Mouse (Mus musculus): Measurements from ENCODE around the gene Timp3. TPM values are rescaled to one million over a fixed set of nuclear protein-coding genes. Genes with fewer than 3 reads are reported as not detected.

Gene Timp3
- polyA plus RNA-seq, 1 experiment from 2014 or later, result 18.0 TPM

- peaks cover 43% of the 10 kb centered on the region for H3K4me1 ChIP-seq
- peak overlapping the region; percentile 59; the same call in 1 of the 2 replicates for H3K9ac ChIP-seq
- no peak overlapping the region for H3K27ac ChIP-seq
- no peak for ATAC-seq (ENCODE audit: low FRiP score)
- H3K4me2 ChIP-seq, result peak overlapping the region; percentile 98
- no peaks in the 10 kb centered on the region for H3K9me3 ChIP-seq
- peak overlapping the region; percentile 48 for H3K4me3 ChIP-seq (replicated peaks)
- H3K36me3 ChIP-seq (replicated peaks), result no peaks in the 10 kb centered on the region
- 1% methylated on average over 10 of the region's 10 CpGs for WGBS
- H3K27me3 ChIP-seq, result peaks cover 23% of the 10 kb centered on the region
These were observed 932 bp downstream of the Timp3 start for GRCm38 (mm10) chr10:86301117-86301490.

GRCm38 (mm10) chr10:86301593-86302317, 1.6 kb downstream of the Timp3 start:
- H3K4me2 ChIP-seq, result peak overlapping the region; percentile 98
- peaks cover 23% of the 10 kb centered on the region for H3K27me3 ChIP-seq
- 33% methylated on average over 4 of the region's 4 CpGs for WGBS
- H3K27ac ChIP-seq, result no peak overlapping the region
- H3K4me1 ChIP-seq, result peaks cover 42% of the 10 kb centered on the region
- H3K4me3 ChIP-seq (replicated peaks), result peak overlapping the region; percentile 48
- 0 out of 2 replicates have a peak overlapping the region, but pooled peaks have one; percentile 59 for H3K9ac ChIP-seq
- H3K36me3 ChIP-seq (replicated peaks), result no peaks in the 10 kb centered on the region
- H3K9me3 ChIP-seq, result no peaks in the 10 kb centered on the region
- ATAC-seq (ENCODE audit: low FRiP score), result no peak

GRCm38 (mm10) chr10:86302318-86302648, 2.1 kb downstream of the Timp3 start:
- no peak for ATAC-seq (ENCODE audit: low FRiP score)
- Histone ChIP-seq H3K9me3 (no peaks in the 10 kb centered on the region), H3K27ac (no peak overlapping the region), H3K36me3 (replicated peaks) (no peaks in the 10 kb centered on the region), H3K4me3 (replicated peaks) (0 out of 2 replicates have a peak overlapping the region, but pooled peaks have one; percentile 48), H3K27me3 (peaks cover 23% of the 10 kb centered on the region), H3K4me2 (peak overlapping the region; percentile 98), H3K4me1 (peaks cover 42% of the 10 kb centered on the region), H3K9ac (no peak overlapping the region)
- 62% methylated on average over 4 of the region's 4 CpGs for WGBS

GRCm38 (mm10) chr10:86302761-86303494, 2.8 kb downstream of the Timp3 start:
- no peaks in the 10 kb centered on the region for H3K36me3 ChIP-seq (replicated peaks)
- peak overlapping the region; percentile 15 for H3K4me2 ChIP-seq
- H3K9me3 ChIP-seq, result no peaks in the 10 kb centered on the region
- 0 out of 2 replicates have a peak, but pooled peaks have one; percentile 7 for ATAC-seq (ENCODE audit: low FRiP score)
- H3K4me3 ChIP-seq (replicated peaks), result no peak overlapping the region
- peaks cover 23% of the 10 kb centered on the region for H3K27me3 ChIP-seq
- no peak overlapping the region for H3K27ac ChIP-seq
- peaks cover 42% of the 10 kb centered on the region for H3K4me1 ChIP-seq
- 15% methylated on average over 8 of the region's 8 CpGs for WGBS
- H3K9ac ChIP-seq, result no peak overlapping the region; the same call in 1 of the 2 replicates

GRCm38 (mm10) chr10:86303495-86303876, 3.3 kb downstream of the Timp3 start:
- Histone ChIP-seq H3K4me2 (peak overlapping the region; percentile 15; the same call in 1 of the 2 replicates), H3K9ac (no peak overlapping the region), H3K36me3 (replicated peaks) (no peaks in the 10 kb centered on the region), H3K4me3 (replicated peaks) (no peak overlapping the region), H3K9me3 (no peaks in the 10 kb centered on the region), H3K27me3 (peaks cover 18% of the 10 kb centered on the region), H3K27ac (no peak overlapping the region), H3K4me1 (peaks cover 42% of the 10 kb centered on the region)
- ATAC-seq (ENCODE audit: low FRiP score), result no peak
- WGBS, result 50% methylated on average over 2 of the region's 2 CpGs

- H3K4me1 ChIP-seq, result peaks cover 42% of the 10 kb centered on the region
- H3K9ac ChIP-seq, result no peak overlapping the region
- no peak overlapping the region for H3K4me3 ChIP-seq (replicated peaks)
- no peak for ATAC-seq (ENCODE audit: low FRiP score)
- no peak overlapping the region for H3K4me2 ChIP-seq
- no peaks in the 10 kb centered on the region for H3K9me3 ChIP-seq
- WGBS, result 0% methylated on average over 2 of the region's 2 CpGs
- no peak overlapping the region for H3K27ac ChIP-seq
- no peaks in the 10 kb centered on the region for H3K36me3 ChIP-seq (replicated peaks)
- peaks cover 14% of the 10 kb centered on the region for H3K27me3 ChIP-seq
These were observed 4.4 kb downstream of the Timp3 start for GRCm38 (mm10) chr10:86304583-86304982.

- no peak overlapping the region for H3K4me3 ChIP-seq (replicated peaks)
- no peak overlapping the region for H3K9ac ChIP-seq
- H3K9me3 ChIP-seq, result no peaks in the 10 kb centered on the region
- H3K27me3 ChIP-seq, result peaks cover under 1% of the 10 kb centered on the region; the same call in 1 of the 2 replicates
- H3K4me2 ChIP-seq, result no peak overlapping the region
- no peaks in the 10 kb centered on the region for H3K36me3 ChIP-seq (replicated peaks)
- 89% methylated on average over 4 of the region's 4 CpGs for WGBS
- no peak overlapping the region for H3K27ac ChIP-seq
- peaks cover 18% of the 10 kb centered on the region for H3K4me1 ChIP-seq
- no peak for ATAC-seq (ENCODE audit: low FRiP score)
These were observed 7.1 kb downstream of the Timp3 start for GRCm38 (mm10) chr10:86307235-86307634.

- no peak for ATAC-seq (ENCODE audit: low FRiP score)
- Histone ChIP-seq H3K36me3 (replicated peaks) (no peaks in the 10 kb centered on the region), H3K4me3 (replicated peaks) (no peak overlapping the region), H3K9ac (no peak overlapping the region), H3K4me2 (no peak overlapping the region), H3K27me3 (no peaks in the 10 kb centered on the region), H3K4me1 (0 out of 2 replicates have a peak, but pooled peaks cover 3% of the 10 kb centered on the region), H3K9me3 (no peaks in the 10 kb centered on the region), H3K27ac (no peak overlapping the region)
- WGBS, result 90% methylated on average over 6 of the region's 6 CpGs
These were observed 10.4 kb downstream of the Timp3 start for GRCm38 (mm10) chr10:86310527-86310926.

- no peaks in the 10 kb centered on the region for H3K9me3 ChIP-seq
- H3K4me3 ChIP-seq (replicated peaks), result no peak overlapping the region
- H3K4me2 ChIP-seq, result no peak overlapping the region
- no peak for ATAC-seq (ENCODE audit: low FRiP score)
- no peak overlapping the region for H3K9ac ChIP-seq
- H3K27ac ChIP-seq, result no peak overlapping the region
- H3K27me3 ChIP-seq, result no peaks in the 10 kb centered on the region
- 0 out of 2 replicates have a peak, but pooled peaks cover 5% of the 10 kb centered on the region for H3K4me1 ChIP-seq
- 94% methylated on average over 3 of the region's 3 CpGs for WGBS
- H3K36me3 ChIP-seq (replicated peaks), result no peaks in the 10 kb centered on the region
These were observed 12.8 kb downstream of the Timp3 start for GRCm38 (mm10) chr10:86312976-86313375.

- WGBS, result 83% methylated on average over 1 of the region's 1 CpGs
- H3K4me2 ChIP-seq, result no peak overlapping the region
- no peak overlapping the region for H3K27ac ChIP-seq
- H3K9me3 ChIP-seq, result no peaks in the 10 kb centered on the region
- peaks cover 7% of the 10 kb centered on the region; the same call in 1 of the 2 replicates for H3K4me1 ChIP-seq
- no peak for ATAC-seq (ENCODE audit: low FRiP score)
- H3K36me3 ChIP-seq (replicated peaks), result no peaks in the 10 kb centered on the region
- no peaks in the 10 kb centered on the region for H3K27me3 ChIP-seq
- H3K9ac ChIP-seq, result no peak overlapping the region
- H3K4me3 ChIP-seq (replicated peaks), result no peak overlapping the region
These were observed 13.3 kb downstream of the Timp3 start for GRCm38 (mm10) chr10:86313448-86313847.

- WGBS, result 64% methylated on average over 3 of the region's 3 CpGs
- no peak overlapping the region for H3K9ac ChIP-seq
- H3K36me3 ChIP-seq (replicated peaks), result no peaks in the 10 kb centered on the region
- H3K27me3 ChIP-seq, result no peaks in the 10 kb centered on the region
- no peak overlapping the region for H3K4me2 ChIP-seq
- 0 out of 2 replicates have a peak overlapping the region, but pooled peaks have one; percentile 31 for H3K27ac ChIP-seq
- no peaks in the 10 kb centered on the region for H3K9me3 ChIP-seq
- ATAC-seq (ENCODE audit: low FRiP score), result no peak
- no peak overlapping the region for H3K4me3 ChIP-seq (replicated peaks)
- H3K4me1 ChIP-seq, result peaks cover 19% of the 10 kb centered on the region
These were observed 15.3 kb downstream of the Timp3 start for GRCm38 (mm10) chr10:86315513-86315912.

- Histone ChIP-seq H3K27ac (no peak overlapping the region), H3K36me3 (replicated peaks) (no peaks in the 10 kb centered on the region), H3K4me1 (peaks cover 19% of the 10 kb centered on the region), H3K4me3 (replicated peaks) (no peak overlapping the region), H3K9me3 (no peaks in the 10 kb centered on the region), H3K9ac (no peak overlapping the region), H3K4me2 (no peak overlapping the region), H3K27me3 (no peaks in the 10 kb centered on the region)
- peak; percentile 64; the same call in 1 of the 2 replicates for ATAC-seq (ENCODE audit: low FRiP score)
- WGBS, result 71% methylated on average over 7 of the region's 7 CpGs
These were observed 17.5 kb downstream of the Timp3 start for GRCm38 (mm10) chr10:86317633-86318032.

Measured in forebrain, embryonic 12.5 days (tissue).